Mouse (Mus musculus) cerebellum, postnatal 36 days (tissue): ENCODE data around the gene Pign.
A peak's percentile ranks its signal among the peaks of the same experiment; 100 is the strongest.

ENCODE experiments used
- DNase-seq, 2 experiments: peaks; one replicate each; pipeline ENCODE4 v3.0.0; 2021 to 2022; ENCODE audit warnings: mixed read lengths in 2 of 2

Pign gene

GRCm38 (mm10) chr1:105663171-105663961, at the start of gene Pign, which contains the start of gene Relch:
TSS of gene Pign (minus strand) at chr1:105663677.
TSS of gene Relch (plus strand) at chr1:105663861.
- DNase-seq, result peak; percentile 95 to 96

- DNase-seq, result no peak
Measured at GRCm38 (mm10) chr1:105712822-105713221, 49.3 kb upstream of the Pign start.

- DNase-seq, result peak; percentile 23 to 32
Measured at GRCm38 (mm10) chr1:105711227-105711626, 47.8 kb upstream of the Pign start.

GRCm38 (mm10) chr1:105709415-105709814, 45.9 kb upstream of the Pign start:
- DNase-seq, result no peak

GRCm38 (mm10) chr1:105700984-105701530, 37.6 kb upstream of the Pign start:
- DNase-seq, result no peak

- DNase-seq, result no peak
Measured at GRCm38 (mm10) chr1:105695581-105695980, 32.1 kb upstream of the Pign start.

GRCm38 (mm10) chr1:105685501-105685900, 22.0 kb upstream of the Pign start:
- DNase-seq, result no peak

GRCm38 (mm10) chr1:105680587-105680986, 17.1 kb upstream of the Pign start:
- DNase-seq, result no peak

GRCm38 (mm10) chr1:105674763-105675162, 11.3 kb upstream of the Pign start:
- no peak for DNase-seq

- no peak for DNase-seq
Measured at GRCm38 (mm10) chr1:105669700-105670099, 6.2 kb upstream of the Pign start.

GRCm38 (mm10) chr1:105663962-105664812, 710 bp upstream of the Pign start:
- DNase-seq, result no peak

- DNase-seq, result no peak
Measured at GRCm38 (mm10) chr1:105662820-105663170, 682 bp downstream of the Pign start.

- peak in 1 of 2 experiments; percentile 43 for DNase-seq
Measured at GRCm38 (mm10) chr1:105660015-105660414, 3.5 kb downstream of the Pign start.

- DNase-seq, result no peak
Measured at GRCm38 (mm10) chr1:105653981-105654380, 9.5 kb downstream of the Pign start.

- DNase-seq, result no peak
Measured at GRCm38 (mm10) chr1:105650650-105651049, 12.8 kb downstream of the Pign start.

- DNase-seq, result no peak
Measured at GRCm38 (mm10) chr1:105644093-105644492, 19.4 kb downstream of the Pign start.

- peak in 1 of 2 experiments; percentile 38 for DNase-seq
Measured at GRCm38 (mm10) chr1:105630481-105630880, 33.0 kb downstream of the Pign start.

- no peak for DNase-seq
Measured at GRCm38 (mm10) chr1:105589673-105590072, 73.8 kb downstream of the Pign start.

GRCm38 (mm10) chr1:105588697-105589096, 74.8 kb downstream of the Pign start:
- DNase-seq, result no peak

GRCm38 (mm10) chr1:105582800-105583199, 80.7 kb downstream of the Pign start:
- DNase-seq, result no peak

- DNase-seq, result no peak
Measured at GRCm38 (mm10) chr1:105580909-105581308, 82.6 kb downstream of the Pign start.

GRCm38 (mm10) chr1:105566051-105566450, 97.4 kb downstream of the Pign start:
- no peak for DNase-seq

- no peak for DNase-seq
Measured at GRCm38 (mm10) chr1:105564289-105564688, 99.2 kb downstream of the Pign start.

- no peak for DNase-seq
Measured at GRCm38 (mm10) chr1:105563821-105564220, 99.7 kb downstream of the Pign start.
